Mouse (Mus musculus) MEL (cell line): ENCODE measurements around the gene Olfr1080. TPM values are rescaled to one million over a fixed set of nuclear protein-coding genes. Genes with fewer than 3 reads are reported as not detected.
"Not testable (repeated sequence)": the region's sequence is repeated elsewhere in the genome, so short reads cannot be mapped to it uniquely, and the experiment has no call there.

ENCODE experiments used
- DNase-seq: peaks from one replicate; pipeline ENCODE4 v3.0.0; 2011; ENCODE audit warnings: low read depth, low spot score
- H3K27ac ChIP-seq: 2 replicates; pipeline ENCODE4 v1.5.1; 2012; ENCODE audit warnings: low read depth, mild to moderate bottlenecking, control low read depth, low read length, moderate library complexity; ENCODE audit not compliant: control insufficient read depth
- H3K27me3 ChIP-seq, 2 experiments: fragments of 150-350 bp in 1 of 2; sonication (generic) in 1 of 2; 2 replicates each; pipeline ENCODE4 v1.6.1; 2012; ENCODE audit warnings: low read length in 2 of 2, mild to moderate bottlenecking in 2 of 2, improper control_type of control experiment in 1 of 2, moderate library complexity in 1 of 2; ENCODE audit not compliant: insufficient read depth in 2 of 2, control insufficient read depth in 1 of 2
- H3K36me3 ChIP-seq, 2 experiments: 2 replicates each; pipeline ENCODE4 v1.6.1; 2012 to 2014; ENCODE audit warnings: low read length in 2 of 2, improper control_type of control experiment in 1 of 2, inconsistent platforms in 1 of 2, mild to moderate bottlenecking in 1 of 2; ENCODE audit not compliant: insufficient read depth in 2 of 2, control insufficient read depth in 1 of 2
- H3K4me1 ChIP-seq, 2 experiments: fragments of 150-350 bp in 1 of 2; sonication (generic) in 1 of 2; 2 replicates each; pipeline ENCODE4 v1.6.1; 2012; ENCODE audit warnings: low read length in 2 of 2, improper control_type of control experiment in 1 of 2, mild to moderate bottlenecking in 1 of 2; ENCODE audit not compliant: insufficient read depth in 2 of 2, control insufficient read depth in 1 of 2
- H3K4me3 ChIP-seq, 2 experiments: fragments of 150-350 bp in 1 of 2; sonication (generic) in 1 of 2; 2 replicates each; pipeline ENCODE4 v1.5.1; 2012; ENCODE audit warnings: low read depth in 2 of 2, low read length in 2 of 2, mild to moderate bottlenecking in 2 of 2, moderate library complexity in 2 of 2, control low read depth in 1 of 2, improper control_type of control experiment in 1 of 2; ENCODE audit not compliant: control insufficient read depth in 1 of 2, insufficient read depth in 1 of 2
- H3K79me2 ChIP-seq: 2 replicates; pipeline ENCODE4 v1.6.1; 2012; ENCODE audit warnings: mild to moderate bottlenecking, low read length, moderate library complexity; ENCODE audit not compliant: control insufficient read depth, poor library complexity, insufficient read depth
- H3K9ac ChIP-seq: 2 replicates; pipeline ENCODE4 v1.6.1; 2012; ENCODE audit warnings: low read depth, mild to moderate bottlenecking, control low read depth, low read length, moderate library complexity; ENCODE audit not compliant: control insufficient read depth, poor library complexity, severe bottlenecking
- H3K9me3 ChIP-seq: fragments of 150-350 bp; sonication (generic); replicated peaks from 2 replicates; pipeline ENCODE4 v1.6.1; 2012; ENCODE audit warnings: mild to moderate bottlenecking, low read length, improper control_type of control experiment, moderate library complexity; ENCODE audit not compliant: insufficient read depth
- CHD1 ChIP-seq: IDR thresholded peaks from 2 replicates; pipeline ENCODE4 v1.6.1; 2012; ENCODE audit warnings: low read depth, mild to moderate bottlenecking, inconsistent platforms, low read length, improper control_type of control experiment
- CHD2 ChIP-seq: IDR thresholded peaks from 2 replicates; pipeline ENCODE4 v1.6.1; 2011; ENCODE audit warnings: low read length, improper control_type of control experiment
- EP300 ChIP-seq, 2 experiments: IDR thresholded peaks; 2 replicates each; pipeline ENCODE4 v1.6.1; 2011; ENCODE audit warnings: improper control_type of control experiment in 2 of 2, low read length in 2 of 2, low read depth in 1 of 2, mild to moderate bottlenecking in 1 of 2
- ETS1 ChIP-seq: IDR thresholded peaks from 2 replicates; pipeline ENCODE4 v1.6.1; 2012; ENCODE audit warnings: low read depth, mild to moderate bottlenecking, inconsistent platforms, low read length, improper control_type of control experiment, moderate library complexity
- GATA1 ChIP-seq: IDR thresholded peaks from 2 replicates; pipeline ENCODE4 v1.6.1; 2011; ENCODE audit warnings: low read depth, low read length, improper control_type of control experiment
- HCFC1 ChIP-seq: IDR thresholded peaks from 2 replicates; pipeline ENCODE4 v1.6.1; 2012; ENCODE audit warnings: low read depth, mild to moderate bottlenecking, inconsistent platforms, low read length, improper control_type of control experiment, moderate library complexity
- JUND ChIP-seq: IDR thresholded peaks from 2 replicates; pipeline ENCODE4 v1.6.1; 2011; ENCODE audit warnings: low read depth, mild to moderate bottlenecking, improper control_type of control experiment, low read length
- MAX ChIP-seq: IDR thresholded peaks from 2 replicates; pipeline ENCODE4 v1.6.1; 2011; ENCODE audit warnings: low read length, improper control_type of control experiment
- MEF2A ChIP-seq: IDR thresholded peaks from 2 replicates; pipeline ENCODE4 v1.6.1; 2014; ENCODE audit warnings: low read depth, mild to moderate bottlenecking, inconsistent platforms, low read length, improper control_type of control experiment; ENCODE audit not compliant: poor library complexity, insufficient replicate concordance, severe bottlenecking; ENCODE audit errors: extremely low read depth
- NELFE ChIP-seq: IDR thresholded peaks from 2 replicates; pipeline ENCODE4 v1.6.1; 2011; ENCODE audit warnings: low read depth, low read length, improper control_type of control experiment
- POLR2A ChIP-seq, 2 experiments: IDR thresholded peaks; 2 replicates each; pipeline ENCODE4 v1.6.1; 2011 to 2012; ENCODE audit warnings: low read length in 2 of 2, mild to moderate bottlenecking in 2 of 2, control low read depth in 1 of 2, improper control_type of control experiment in 1 of 2, low read depth in 1 of 2, moderate library complexity in 1 of 2; ENCODE audit not compliant: control insufficient read depth in 1 of 2, insufficient read depth in 1 of 2, poor library complexity in 1 of 2
- POLR2AphosphoS5 ChIP-seq: IDR thresholded peaks from 2 replicates; pipeline ENCODE4 v1.6.1; 2012; ENCODE audit warnings: low read depth, borderline replicate concordance, mild to moderate bottlenecking, inconsistent platforms, low read length, moderate library complexity, mixed read lengths
- RAD21 ChIP-seq: IDR thresholded peaks from 2 replicates; pipeline ENCODE4 v1.6.1; 2011; ENCODE audit warnings: mild to moderate bottlenecking, low read depth, low read length, improper control_type of control experiment
- SIN3A ChIP-seq: IDR thresholded peaks from 2 replicates; pipeline ENCODE4 v1.6.1; 2012; ENCODE audit warnings: low read length, improper control_type of control experiment, inconsistent platforms
- SMC3 ChIP-seq: IDR thresholded peaks from 2 replicates; pipeline ENCODE4 v1.6.1; 2011; ENCODE audit warnings: low read depth, low read length, improper control_type of control experiment
- TAL1 ChIP-seq: IDR thresholded peaks from 2 replicates; pipeline ENCODE4 v1.6.1; 2012; ENCODE audit warnings: mild to moderate bottlenecking, inconsistent platforms, low read length, moderate library complexity, mixed read lengths
- UBTF ChIP-seq: IDR thresholded peaks from 2 replicates; pipeline ENCODE4 v1.6.1; 2012; ENCODE audit warnings: low read depth, mild to moderate bottlenecking, inconsistent platforms, low read length, improper control_type of control experiment, moderate library complexity, borderline replicate concordance; ENCODE audit not compliant: insufficient read depth
- USF2 ChIP-seq, 2 experiments: IDR thresholded peaks; 2 replicates each; pipeline ENCODE4 v1.6.1; 2011 to 2012; ENCODE audit warnings: improper control_type of control experiment in 2 of 2, low read length in 2 of 2, borderline replicate concordance in 1 of 2, inconsistent platforms in 1 of 2, low read depth in 1 of 2, mild to moderate bottlenecking in 1 of 2; ENCODE audit not compliant: insufficient read depth in 1 of 2
- ZNF384 ChIP-seq: IDR thresholded peaks from 2 replicates; pipeline ENCODE4 v1.6.1; 2012; ENCODE audit warnings: low read depth, mild to moderate bottlenecking, inconsistent platforms, low read length, improper control_type of control experiment
- polyA plus RNA-seq, 2 experiments: library from polyadenylated mRNA; stranded (reverse) in 1 of 2; unstranded in 1 of 2; fragments of >175 nt in 1 of 2; fragments of >200 nt in 1 of 2; gene quantifications; 2 replicates each; pipeline versions ENCODE4 v1.2.1 to v1.2.4; 2012; ENCODE audit warnings: low replicate concordance in 2 of 2, low read depth in 1 of 2; ENCODE audit not compliant: insufficient read length in 2 of 2, insufficient read depth in 1 of 2, missing spikeins in 1 of 2
- total RNA-seq: library from RNA; depleted of rRNA; stranded (reverse); fragments of 300-350 nt; gene quantifications from 2 replicates; pipeline ENCODE4 v1.2.3, GENCODE M21; 2012; rRNA removed

Olfr1080 gene
- not detected in 2 replicates for total RNA-seq
- polyA plus RNA-seq = not detected

GRCm38 (mm10) chr2:86558135-86558534 lies at the start of gene Olfr1080:
TSS of gene Olfr1080 (minus strand) at chr2:86558235.
- not testable (repeated sequence) for H3K9me3 ChIP-seq, H3K27ac ChIP-seq, H3K79me2 ChIP-seq, H3K27me3 ChIP-seq, H3K4me3 ChIP-seq, H3K4me1 ChIP-seq, DNase-seq, H3K36me3 ChIP-seq, H3K9ac ChIP-seq

GRCm38 (mm10) chr2:86598866-86599265 lies 40.8 kb upstream of the Olfr1080 start, which contains the start of gene Olfr1082:
TSS of gene Olfr1082 (minus strand) at chr2:86598966.
- H3K4me1 ChIP-seq, H3K27ac ChIP-seq, H3K9ac ChIP-seq, H3K36me3 ChIP-seq, H3K4me3 ChIP-seq, DNase-seq, H3K9me3 ChIP-seq, H3K79me2 ChIP-seq, H3K27me3 ChIP-seq: not testable (repeated sequence)

- no peaks in the 10 kb centered on the region for H3K36me3 ChIP-seq
- H3K27me3 ChIP-seq = no peaks in the 10 kb centered on the region
- no peak for DNase-seq
- no peak within 1 kb of the TSS for H3K27ac ChIP-seq
- no peaks in the 10 kb centered on the region for H3K79me2 ChIP-seq
- no peak for TF ChIP-seq CHD1
- TF ChIP-seq MAX = no peak
- no peak for TF ChIP-seq NELFE
- TF ChIP-seq POLR2AphosphoS5 = no peak
- TF ChIP-seq ZNF384 = no peak
- TF ChIP-seq GATA1 = no peak
- TF ChIP-seq TAL1 = no peak
- TF ChIP-seq ETS1 = no peak
- no peak for TF ChIP-seq JUND
- no peaks in the 10 kb centered on the region for H3K9me3 ChIP-seq
- no peak within 1 kb of the TSS for H3K9ac ChIP-seq
- H3K4me3 ChIP-seq = no peak within 1 kb of the TSS
- H3K4me1 ChIP-seq = no peaks in the 10 kb centered on the region
These were observed 15.7 kb downstream of the Olfr1080 start, which contains the start of gene Olfr1079 for GRCm38 (mm10) chr2:86542380-86542779. TSS of gene Olfr1079 (minus strand) at chr2:86542480.

DNA sequence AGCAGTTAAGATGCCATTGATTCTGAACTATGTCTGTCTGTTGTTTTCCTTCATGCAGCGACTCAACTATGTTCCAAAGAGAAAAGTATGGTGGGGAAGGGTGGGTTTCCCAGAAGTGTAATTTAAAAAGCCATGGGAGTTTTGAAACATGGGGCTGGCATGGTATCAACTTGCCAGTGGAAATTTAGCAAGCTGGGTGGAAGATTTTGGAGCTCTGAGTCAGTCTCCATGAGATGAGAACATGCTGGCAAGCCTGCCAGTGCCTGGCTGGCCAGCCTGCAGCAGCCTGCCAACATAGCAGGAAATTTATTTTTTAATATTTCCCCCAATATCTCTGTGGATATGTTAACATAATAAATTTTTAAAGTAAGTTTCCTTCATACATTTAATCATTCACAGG lies 27.0 kb downstream of the Olfr1080 start:
- no peak overlapping the region for H3K9ac ChIP-seq
- no peak for DNase-seq
- H3K4me1 ChIP-seq = no peaks in the 10 kb centered on the region
- no peaks in the 10 kb centered on the region for H3K79me2 ChIP-seq
- H3K9me3 ChIP-seq = no peaks in the 10 kb centered on the region
- TF ChIP-seq SIN3A (no peak), HCFC1 (no peak), POLR2A (IDR thresholded peaks at IDR 0.05; ENCODE audit: control insufficient read depth in 1 of 2, insufficient read depth in 1 of 2, low read depth in 1 of 2, low read length in 2 of 2, poor library complexity in 1 of 2) (no peak), JUND (no peak), UBTF (no peak), USF2 (IDR thresholded peaks at IDR 0.05; ENCODE audit: borderline replicate concordance in 1 of 2, insufficient read depth in 1 of 2, low read depth in 1 of 2, low read length in 2 of 2) (no peak), CHD2 (no peak), MEF2A (no peak), SMC3 (no peak), ZNF384 (no peak), RAD21 (no peak), EP300 (IDR thresholded peaks at IDR 0.05; ENCODE audit: low read depth in 1 of 2, low read length in 2 of 2) (no peak), ETS1 (no peak)
- TF ChIP-seq, all 39 proteins: peak for 0
- H3K4me3 ChIP-seq = no peak overlapping the region
- no peaks in the 10 kb centered on the region for H3K27me3 ChIP-seq
- no peaks in the 10 kb centered on the region for H3K36me3 ChIP-seq
- H3K27ac ChIP-seq = no peak overlapping the region
